Mouse (Mus musculus): Measurements from ENCODE around the gene Itga7. TPM values are rescaled to one million over a fixed set of nuclear protein-coding genes. Genes with fewer than 3 reads are reported as not detected.
"Not testable (repeated sequence)": the region's sequence is repeated elsewhere in the genome, so short reads cannot be mapped to it uniquely, and the experiment has no call there.

Itga7 gene
- polyA plus RNA-seq, 1 experiment: 24.3 TPM

DNA sequence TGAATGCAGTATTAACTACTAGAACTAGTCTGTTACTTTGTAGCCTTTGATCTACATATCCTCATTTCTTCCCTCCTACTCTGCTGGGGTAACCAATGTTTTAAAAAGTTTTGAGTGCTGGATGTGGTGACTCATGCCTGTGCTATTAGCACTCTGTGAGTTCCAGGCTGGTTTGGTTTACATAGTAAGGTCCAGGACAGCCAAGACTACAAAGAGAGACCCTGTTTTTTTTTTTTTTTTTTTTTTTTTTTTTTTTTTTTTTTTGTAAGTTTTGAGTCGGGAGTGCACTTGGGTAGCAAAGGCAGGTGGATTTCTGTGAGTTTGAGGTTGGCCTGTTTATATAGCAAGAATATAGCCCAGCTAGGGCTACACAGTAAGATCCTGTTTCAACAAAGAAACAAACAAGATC, 34.7 kb downstream of the Itga7 start:
- TF ChIP-seq POLR2A (IDR thresholded peaks at IDR 0.05; ENCODE audit: extremely low read depth, insufficient read depth, low read length) (no peak), CTCF (IDR thresholded peaks at IDR 0.05; ENCODE audit: extremely low read depth, insufficient read depth, low read length) (no peak)
- H3K4me1 ChIP-seq (ENCODE audit: control insufficient read depth, insufficient read depth, low read length): no peaks in the 10 kb centered on the region
- no peak overlapping the region for H3K27ac ChIP-seq (ENCODE audit: insufficient read depth, low read length)
- no peak overlapping the region for H3K4me3 ChIP-seq (ENCODE audit: insufficient read depth, low read length)

- H3K4me3 ChIP-seq (ENCODE audit: insufficient read depth, low read length): no peak overlapping the region
- H3K4me1 ChIP-seq (ENCODE audit: control insufficient read depth, insufficient read depth, low read length): no peaks in the 10 kb centered on the region
- H3K27ac ChIP-seq (ENCODE audit: insufficient read depth, low read length): no peak overlapping the region
- TF ChIP-seq CTCF (IDR thresholded peaks at IDR 0.05; ENCODE audit: extremely low read depth, insufficient read depth, low read length) (no peak), POLR2A (IDR thresholded peaks at IDR 0.05; ENCODE audit: extremely low read depth, insufficient read depth, low read length) (no peak)
Measured at GRCm38 (mm10) chr10:128970740-128971250, 37.2 kb downstream of the Itga7 start.

- Histone ChIP-seq H3K4me1 (ENCODE audit: control insufficient read depth, insufficient read depth, low read length) (peaks cover 1% of the 10 kb centered on the region; the same call in 1 of the 2 replicates), H3K27ac (ENCODE audit: insufficient read depth, low read length) (no peak overlapping the region), H3K4me3 (ENCODE audit: insufficient read depth, low read length) (no peak overlapping the region)
- TF ChIP-seq POLR2A (IDR thresholded peaks at IDR 0.05; ENCODE audit: extremely low read depth, insufficient read depth, low read length) (no peak), CTCF (IDR thresholded peaks at IDR 0.05; ENCODE audit: extremely low read depth, insufficient read depth, low read length) (no peak)
Measured at GRCm38 (mm10) chr10:128972841-128973240, 39.2 kb downstream of the Itga7 start.

GRCm38 (mm10) chr10:128976395-128976794, 42.8 kb downstream of the Itga7 start:
- Histone ChIP-seq H3K4me1 (ENCODE audit: control insufficient read depth, insufficient read depth, low read length) (peaks cover 1% of the 10 kb centered on the region; the same call in 1 of the 2 replicates), H3K4me3 (ENCODE audit: insufficient read depth, low read length) (no peak overlapping the region), H3K27ac (ENCODE audit: insufficient read depth, low read length) (no peak overlapping the region)
- no peak for TF ChIP-seq CTCF (IDR thresholded peaks at IDR 0.05; ENCODE audit: extremely low read depth, insufficient read depth, low read length)
- TF ChIP-seq POLR2A (IDR thresholded peaks at IDR 0.05; ENCODE audit: extremely low read depth, insufficient read depth, low read length): no peak

GRCm38 (mm10) chr10:128977522-128978114, 44.0 kb downstream of the Itga7 start:
- Histone ChIP-seq H3K4me1 (ENCODE audit: control insufficient read depth, insufficient read depth, low read length) (peaks cover 1% of the 10 kb centered on the region; the same call in 1 of the 2 replicates), H3K27ac (ENCODE audit: insufficient read depth, low read length) (no peak overlapping the region), H3K4me3 (ENCODE audit: insufficient read depth, low read length) (no peak overlapping the region)
- TF ChIP-seq CTCF (IDR thresholded peaks at IDR 0.05; ENCODE audit: extremely low read depth, insufficient read depth, low read length): peak; percentile 92
- no peak for TF ChIP-seq POLR2A (IDR thresholded peaks at IDR 0.05; ENCODE audit: extremely low read depth, insufficient read depth, low read length)

DNA sequence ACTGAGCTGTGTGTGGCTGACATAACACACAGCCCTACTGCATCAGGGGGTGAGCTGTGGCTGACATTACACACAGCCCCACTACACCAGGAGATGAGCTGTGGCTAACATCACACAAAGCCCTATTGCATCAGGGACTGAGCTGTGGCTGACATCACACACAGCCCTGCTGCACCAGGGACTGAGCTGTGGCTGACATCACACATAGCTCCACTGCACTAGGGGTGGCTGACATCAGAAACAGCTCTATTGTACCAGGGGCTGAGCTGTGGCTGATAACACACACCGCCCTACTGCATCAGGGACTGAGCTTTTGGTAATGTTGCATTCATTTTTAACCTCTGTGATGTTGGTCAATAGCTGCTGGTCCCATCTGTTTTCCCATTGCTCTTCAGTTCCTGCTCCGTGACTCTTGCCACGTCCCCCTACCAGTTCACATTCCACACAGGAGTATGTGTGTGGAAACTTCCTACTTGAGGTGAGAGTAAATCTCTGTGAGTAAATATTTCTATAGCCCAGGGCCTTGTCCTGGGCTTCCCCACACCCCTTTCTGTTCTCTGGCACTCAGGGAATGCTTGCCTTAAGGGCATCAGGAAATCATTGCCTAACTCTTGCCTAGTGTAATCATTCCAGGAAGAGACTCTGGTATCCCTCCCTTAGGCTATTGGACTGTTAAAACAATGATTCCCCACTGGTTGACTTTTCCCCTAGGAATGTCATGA, 47.2 kb downstream of the Itga7 start:
- Histone ChIP-seq H3K4me3 (ENCODE audit: insufficient read depth, low read length) (no peak overlapping the region), H3K27ac (ENCODE audit: insufficient read depth, low read length) (no peak overlapping the region), H3K4me1 (ENCODE audit: control insufficient read depth, insufficient read depth, low read length) (peaks cover 1% of the 10 kb centered on the region; the same call in 1 of the 2 replicates)
- no peak for TF ChIP-seq CTCF (IDR thresholded peaks at IDR 0.05; ENCODE audit: extremely low read depth, insufficient read depth, low read length)
- no peak for TF ChIP-seq POLR2A (IDR thresholded peaks at IDR 0.05; ENCODE audit: extremely low read depth, insufficient read depth, low read length)

GRCm38 (mm10) chr10:128989131-128989530, 55.5 kb downstream of the Itga7 start, which contains the start of gene Olfr9:
Gene Olfr9, plus strand, starts transcription at chr10:128989431.
- not testable (repeated sequence) for H3K4me1 ChIP-seq (ENCODE audit: control insufficient read depth, insufficient read depth, low read length); H3K4me3 ChIP-seq (ENCODE audit: insufficient read depth, low read length); H3K27ac ChIP-seq (ENCODE audit: insufficient read depth, low read length)

GRCm38 (mm10) chr10:128990129-128990850, 56.7 kb downstream of the Itga7 start:
- H3K27ac ChIP-seq (ENCODE audit: insufficient read depth, low read length); H3K4me3 ChIP-seq (ENCODE audit: insufficient read depth, low read length); H3K4me1 ChIP-seq (ENCODE audit: control insufficient read depth, insufficient read depth, low read length): not testable (repeated sequence)

GRCm38 (mm10) chr10:128990994-128991393, 57.4 kb downstream of the Itga7 start:
- H3K4me1 ChIP-seq (ENCODE audit: control insufficient read depth, insufficient read depth, low read length): no peaks in the 10 kb centered on the region
- H3K4me3 ChIP-seq (ENCODE audit: insufficient read depth, low read length): no peak overlapping the region
- no peak overlapping the region for H3K27ac ChIP-seq (ENCODE audit: insufficient read depth, low read length)
- TF ChIP-seq POLR2A (IDR thresholded peaks at IDR 0.05; ENCODE audit: extremely low read depth, insufficient read depth, low read length): no peak
- TF ChIP-seq CTCF (IDR thresholded peaks at IDR 0.05; ENCODE audit: extremely low read depth, insufficient read depth, low read length): no peak

Data from cortical plate, adult 2 months (tissue).